Mouse (Mus musculus) adrenal gland, postnatal 25 days (tissue): ENCODE measurements at regions not wholly inside any gene's neighbourhood (a gene's known extent, or its start where the extent isn't known, plus 50 kb on each side); places are given as distances from the start of the nearest gene placed in this dataset.

Experiments used
- DNase-seq: peaks from one replicate; pipeline ENCODE4 v3.0.0; 2021; ENCODE audit warnings: mixed read lengths
- microRNA-seq, 2 experiments: library from miRNA; unstranded; fragments of <30 nt; microRNA quantifications; one replicate each; pipeline ENCODE4 v1.2.0; 2021

DNA sequence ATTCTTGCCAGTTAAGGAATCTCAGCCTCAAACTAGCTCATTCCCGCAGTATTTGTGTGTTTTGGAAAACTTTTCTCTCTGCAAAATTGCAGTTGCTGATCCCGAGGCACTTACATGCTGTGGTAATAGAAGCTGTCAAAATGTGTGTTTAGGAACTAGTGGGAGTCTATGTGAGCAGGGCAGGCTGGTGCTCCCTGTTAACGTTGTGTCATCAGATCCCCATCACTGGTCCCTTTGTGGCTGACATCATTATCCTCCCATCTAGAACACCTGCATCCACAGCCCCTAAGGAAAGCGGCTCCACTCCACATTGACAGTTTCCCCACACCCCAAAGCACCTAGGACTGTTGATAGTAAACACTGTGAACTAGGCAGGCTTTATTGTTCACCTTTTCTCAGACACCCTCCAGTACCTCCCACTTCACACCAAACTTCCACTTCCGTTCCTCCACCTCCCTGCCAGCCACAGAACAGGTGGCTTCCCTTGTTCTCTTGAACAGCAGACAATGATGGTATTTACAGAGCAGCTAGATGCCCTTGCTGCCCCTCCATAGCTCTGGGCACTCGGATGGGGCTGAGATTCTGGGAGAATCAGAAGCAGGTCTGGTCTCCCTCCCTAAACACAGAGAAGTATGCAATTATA is 275.8 kb downstream of the Gm19410 start:
- DNase-seq: no peak

DNA sequence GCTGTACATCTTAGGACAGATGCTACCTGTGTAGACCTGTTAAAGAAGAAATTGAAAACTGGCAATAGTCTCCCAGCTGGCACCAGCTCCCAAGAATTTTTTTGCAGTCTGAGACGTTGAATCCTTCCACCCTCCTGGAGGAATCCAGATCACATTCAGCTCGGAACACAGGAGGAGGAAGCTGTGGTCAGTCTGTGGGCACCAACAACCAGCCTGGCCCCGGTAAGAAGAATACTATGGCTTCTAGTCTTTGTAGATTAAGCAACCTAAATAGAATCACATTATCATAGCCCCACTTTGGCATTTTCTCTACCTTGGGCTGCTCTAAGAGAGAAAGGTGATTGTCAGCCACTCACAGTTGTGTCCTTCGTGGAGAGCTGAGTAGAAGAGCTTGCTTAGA is 277.0 kb downstream of the Gm19410 start:
- no peak for DNase-seq

Small RNAs in the stretch of these regions (microRNA-seq; reads per million reads assigned to microRNA genes)
- 0 reads per million in 2 experiments for gene Gm22030
